Mouse (Mus musculus): ENCODE data around the gene Rpl22.

The Rpl22 gene

GRCm38 (mm10) chr4:152325574-152326411 is at the start of gene Rpl22:
Gene Rpl22 (plus strand): TSS chr4:152325742.
- DNase-seq (ENCODE audit: low spot score in 2 of 2) = peak; percentile 95

GRCm38 (mm10) chr4:152276389-152277347 is 48.9 kb upstream of the Rpl22 start:
- no peak for DNase-seq (ENCODE audit: low spot score in 2 of 2)

- no peak for DNase-seq (ENCODE audit: low spot score in 2 of 2)
These were observed 47.6 kb upstream of the Rpl22 start for GRCm38 (mm10) chr4:152277916-152278315.

- DNase-seq (ENCODE audit: low spot score in 2 of 2) = no peak
These were observed 46.6 kb upstream of the Rpl22 start for GRCm38 (mm10) chr4:152278986-152279385.

DNA sequence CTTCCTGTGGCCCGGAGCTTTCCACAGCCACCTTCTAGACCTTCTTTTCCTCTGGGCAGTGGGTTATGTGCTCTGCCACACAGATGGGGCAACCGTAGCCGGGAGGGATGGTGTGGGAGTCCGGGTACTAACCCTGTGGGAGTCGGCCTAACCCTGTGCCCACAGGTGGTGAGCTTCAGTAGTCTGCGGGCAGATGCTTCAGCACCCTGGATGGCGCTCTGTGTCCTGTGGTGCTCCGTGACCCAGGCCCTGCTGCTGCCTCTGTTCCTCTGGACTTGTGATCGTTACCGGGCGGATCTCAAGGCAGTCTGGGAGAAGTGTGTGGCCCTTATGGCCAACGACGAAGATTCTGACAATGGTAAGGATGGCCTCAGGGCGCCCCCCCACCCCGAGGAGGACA is 43.9 kb upstream of the Rpl22 start:
- DNase-seq (ENCODE audit: low spot score in 2 of 2) = no peak

DNA sequence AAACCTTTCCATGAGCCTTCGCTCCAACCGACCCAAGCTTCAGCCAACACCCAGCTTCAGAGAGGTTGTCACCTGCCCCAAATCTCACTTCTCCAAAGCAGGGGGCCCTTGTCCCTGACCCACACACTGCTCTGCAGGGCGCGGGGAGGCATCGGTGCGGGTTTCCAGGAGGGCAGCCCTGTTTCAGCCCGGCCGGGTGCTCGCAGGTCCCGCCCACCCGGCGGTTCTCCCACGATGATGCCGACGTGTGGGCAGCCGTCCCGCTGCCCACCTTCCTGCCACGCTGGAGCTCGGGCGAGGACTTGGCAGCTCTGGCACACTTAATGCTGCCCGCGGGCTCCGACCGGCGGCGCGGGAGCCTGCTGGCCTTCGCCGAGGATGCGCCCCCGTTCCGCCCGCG is 42.8 kb upstream of the Rpl22 start:
- DNase-seq (ENCODE audit: low spot score in 2 of 2) = no peak

- DNase-seq (ENCODE audit: low spot score in 2 of 2) = peak; percentile 68 to 69
These were observed 42.2 kb upstream of the Rpl22 start for GRCm38 (mm10) chr4:152283186-152283950.

DNA sequence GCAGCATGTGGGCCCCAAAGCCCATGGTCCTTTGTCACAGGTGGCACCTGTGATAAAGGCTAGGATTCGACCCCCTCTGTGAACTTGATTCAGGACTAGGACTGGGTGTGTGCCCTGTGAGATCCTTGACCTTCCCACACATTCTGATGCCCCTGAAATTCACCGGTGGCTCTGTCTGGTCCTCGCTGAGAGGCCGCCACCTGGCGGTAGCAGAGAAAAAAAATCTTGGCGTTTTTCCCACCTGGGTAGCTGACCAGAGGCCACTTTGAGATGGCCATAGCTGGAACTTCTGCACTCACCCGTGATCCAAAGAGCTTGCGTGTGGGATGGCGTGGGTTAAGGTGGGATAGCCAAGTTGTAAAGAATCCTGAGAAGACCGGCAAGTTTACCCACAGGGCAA is 40.0 kb upstream of the Rpl22 start:
- DNase-seq (ENCODE audit: low spot score in 2 of 2) = no peak

- no peak for DNase-seq (ENCODE audit: low spot score in 2 of 2)
These were observed 39.4 kb upstream of the Rpl22 start for GRCm38 (mm10) chr4:152286183-152286582.

GRCm38 (mm10) chr4:152286887-152287286 is 38.7 kb upstream of the Rpl22 start:
- peak; percentile 23 to 39 for DNase-seq (ENCODE audit: low spot score in 2 of 2)

DNA sequence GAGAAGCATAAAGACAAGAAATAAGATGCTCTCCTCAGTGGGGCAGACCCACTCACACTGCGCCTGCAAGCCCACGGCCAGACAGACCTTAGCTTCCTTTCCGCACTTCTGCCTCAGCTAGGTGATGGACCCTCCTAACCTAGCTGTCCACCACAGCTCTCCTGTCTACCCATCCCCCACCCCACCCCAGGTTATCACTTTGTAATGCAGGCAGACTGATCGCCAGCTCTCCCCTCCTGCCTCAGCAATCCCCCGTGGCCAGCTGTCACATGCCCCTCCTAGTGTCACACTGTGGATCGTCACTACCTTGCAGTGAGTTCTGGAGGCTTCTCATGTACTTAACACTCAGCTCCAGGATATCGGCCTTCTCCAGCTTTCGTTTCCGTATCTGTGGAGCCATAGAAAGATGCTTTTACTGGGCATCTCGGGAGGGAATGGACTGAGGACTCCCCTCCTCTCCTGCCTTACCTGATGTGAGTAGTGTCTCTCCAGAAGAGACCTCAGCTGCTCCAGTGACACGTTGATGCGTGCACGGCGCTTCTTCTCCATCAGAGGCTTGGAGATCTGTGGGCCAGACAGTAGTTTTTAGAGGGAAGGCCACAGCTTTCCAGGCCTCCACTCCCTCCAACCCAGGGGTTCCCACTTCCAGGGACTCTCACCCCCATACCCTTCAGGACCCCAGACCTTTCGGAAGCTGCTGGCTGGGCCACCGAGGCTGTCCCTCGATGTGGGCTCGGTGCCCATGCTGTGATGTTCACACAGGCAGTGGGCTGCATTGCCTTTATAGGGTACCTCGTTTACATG is 38.0 kb upstream of the Rpl22 start:
- no peak for DNase-seq (ENCODE audit: low spot score in 2 of 2)

- no peak for DNase-seq (ENCODE audit: low spot score in 2 of 2)
These were observed 37.1 kb upstream of the Rpl22 start for GRCm38 (mm10) chr4:152288398-152288945.

- DNase-seq (ENCODE audit: low spot score in 2 of 2) = no peak
These were observed 35.2 kb upstream of the Rpl22 start for GRCm38 (mm10) chr4:152290385-152290784.

DNA sequence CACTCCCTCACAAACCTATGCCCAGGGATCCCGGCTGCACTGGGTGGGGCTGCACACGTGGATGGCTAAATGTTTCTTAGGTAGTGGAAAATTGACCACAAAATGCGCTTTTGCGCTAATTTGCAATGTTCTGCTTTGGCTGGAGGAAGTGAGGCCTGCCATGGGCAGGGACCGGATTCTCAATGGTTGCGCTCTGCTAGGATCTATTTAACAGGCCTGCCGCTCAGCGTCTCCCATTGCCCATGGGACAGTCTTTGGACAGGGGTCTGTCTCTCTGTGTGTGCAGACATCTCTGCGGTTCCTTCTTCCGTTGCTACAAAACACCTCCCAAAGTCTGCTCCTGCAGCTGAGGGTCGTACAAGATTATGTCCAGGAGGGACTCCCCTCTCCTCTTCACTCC is 34.6 kb upstream of the Rpl22 start:
- no peak for DNase-seq (ENCODE audit: low spot score in 2 of 2)

GRCm38 (mm10) chr4:152291562-152291961 is 34.0 kb upstream of the Rpl22 start, which contains the start of gene Hes3:
Gene Hes3 (minus strand): TSS chr4:152291662.
- DNase-seq (ENCODE audit: low spot score in 2 of 2) = no peak

- DNase-seq (ENCODE audit: low spot score in 2 of 2) = no peak
These were observed 33.3 kb upstream of the Rpl22 start for GRCm38 (mm10) chr4:152292102-152292765.

GRCm38 (mm10) chr4:152294188-152294929 is 31.2 kb upstream of the Rpl22 start:
- DNase-seq (ENCODE audit: low spot score in 2 of 2) = no peak

DNA sequence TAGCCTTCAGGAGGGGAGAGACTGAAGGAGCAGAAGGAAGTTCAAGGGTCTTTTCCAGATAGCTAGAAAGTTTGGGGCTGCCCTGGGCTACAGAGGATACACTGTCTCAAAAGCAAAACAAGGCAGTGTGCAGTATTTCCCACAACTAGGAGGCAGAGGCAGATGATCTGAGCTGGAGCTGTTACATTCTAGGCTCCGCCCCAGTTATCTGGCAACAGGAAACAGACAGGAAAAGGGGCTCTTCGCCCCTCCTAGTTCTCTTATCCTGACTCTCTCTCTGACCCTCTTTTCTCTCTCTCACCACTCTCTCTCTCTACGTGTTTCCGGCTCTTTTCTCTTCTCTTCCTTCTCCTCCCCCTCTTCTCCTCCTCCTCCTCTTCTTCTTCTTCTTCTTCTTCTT is 29.6 kb upstream of the Rpl22 start:
- no peak for DNase-seq (ENCODE audit: low spot score in 2 of 2)

- no peak for DNase-seq (ENCODE audit: low spot score in 2 of 2)
These were observed 29.2 kb upstream of the Rpl22 start for GRCm38 (mm10) chr4:152296371-152296770.
